Mouse (Mus musculus) MEL-GATA-1-ER (cell line): ENCODE measurements around the gene Cyp2c65.
"Not testable (repeated sequence)": the region's sequence is repeated elsewhere in the genome, so short reads cannot be mapped to it uniquely, and the experiment has no call there.

Experiments used
- DNase-seq: peaks from one replicate; pipeline ENCODE4 v3.0.0-alpha.2; 2012; ENCODE audit warnings: low read depth; ENCODE audit errors: extremely low read depth

Gene Cyp2c65

DNA sequence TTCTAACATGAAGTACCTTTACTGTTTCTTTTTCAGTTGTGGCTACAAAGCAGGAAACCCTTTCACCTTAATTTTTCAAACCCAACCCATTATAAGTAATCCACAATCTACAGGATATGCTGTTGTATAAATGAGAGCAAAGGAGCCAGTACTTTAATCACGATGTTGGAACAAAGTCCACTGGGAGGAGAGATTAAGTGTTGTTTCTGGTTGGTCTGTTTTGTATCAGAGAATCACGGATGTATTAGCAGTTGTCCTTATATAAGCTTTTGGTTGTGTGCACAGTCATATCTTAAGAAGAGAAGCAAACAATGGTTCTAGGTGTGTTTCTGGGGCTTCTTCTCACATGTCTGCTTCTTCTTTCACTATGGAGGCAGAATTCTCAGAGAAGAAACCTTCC lies at the start of gene Cyp2c65:
Gene Cyp2c65 (plus strand): TSS at position 297 of the 400 bp plus-strand sequence.
- DNase-seq = no peak

GRCm38 (mm10) chr19:39057928-39058327 lies 2.9 kb upstream of the Cyp2c65 start:
- DNase-seq = no peak

- DNase-seq = not testable (repeated sequence)
These were observed 38.0 kb downstream of the Cyp2c65 start for GRCm38 (mm10) chr19:39098779-39099178.

DNA sequence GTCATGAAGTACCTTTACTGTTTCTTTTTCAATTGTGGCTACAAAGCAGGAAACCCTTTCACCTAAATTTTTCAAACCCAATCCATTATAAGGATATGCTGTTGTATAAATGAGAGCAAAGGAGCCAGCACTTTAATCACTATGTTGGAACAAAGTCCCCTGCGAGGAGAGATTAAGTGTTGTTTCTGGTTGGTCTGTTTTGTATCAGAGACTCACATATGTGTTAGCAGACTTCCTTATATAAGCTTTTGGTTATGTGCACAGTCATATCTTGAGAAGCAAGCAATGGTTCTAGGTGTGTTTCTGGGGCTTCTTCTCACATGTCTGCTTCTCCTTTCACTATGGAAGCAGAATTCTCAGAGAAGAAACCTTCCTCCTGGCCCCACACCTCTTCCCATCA lies 52.8 kb downstream of the Cyp2c65 start, which contains the start of gene Cyp2c66:
Gene Cyp2c66 (plus strand): TSS at position 255 of the 400 bp plus-strand sequence.
- DNase-seq = no peak
